8 mouse cellular contexts compared by ENCODE assay signal in genomic region chr6:34875268-34875761, GRCm38 (mm10). TPM values are rescaled to one million over a fixed set of nuclear protein-coding genes. Genes with fewer than 3 reads are reported as not detected.
DNase-seq lines count a peak whose midpoint lies in the region; ATAC-seq and TF ChIP-seq lines count a peak whose summit lies in the region.
"Had no signal": no experiment of that assay in that cellular context is flagged by ENCODE, and none has a peak within 500 bp of the region (broad histone marks: within the 10 kb centered on the region; RNA-seq: fewer than 3 reads in every experiment).

No protein-coding gene starts in this region.

- DNase-seq in left cerebral cortex, postnatal 36 days (ENCODE audit: low spot score in 2 of 2): peak; percentile 40 to 51
- DNase-seq in left cerebral cortex, postnatal 4 days: no peak
- no peak for DNase-seq in kidney, postnatal 0 days (ENCODE audit: low spot score)
- peak; percentile 43 to 81 for DNase-seq in natural killer cell, adult 2 months (ENCODE audit: low spot score in 2 of 2)
- DNase-seq in MN1 (ENCODE audit: low spot score): no peak
- no peak for DNase-seq in embryo, embryonic 9.5 days (ENCODE audit: extremely low spot score)

- H3K4me2 ChIP-seq in kidney, postnatal 0 days (ENCODE audit: low read length): peak overlapping the region; percentile 15; the same call in 1 of the 2 replicates

- no peaks in the 10 kb centered on the region for H3K36me3 ChIP-seq in kidney, postnatal 0 days (ENCODE audit: insufficient read depth, low read length)

- H3K4me3 ChIP-seq in kidney, postnatal 0 days (replicated peaks; ENCODE audit: low read depth, low read length): no peak overlapping the region

- no peaks in the 10 kb centered on the region for H3K9me3 ChIP-seq in kidney, postnatal 0 days (replicated peaks; ENCODE audit: low read length)

- intact Hi-C loops in left cerebral cortex, postnatal 36 days (cut with DNase I): loop anchor here (5.0 to 10.0 kb wide), 2 partner anchors 37 to 361 kb away; partner anchors contain the start of gene Wdr91
- intact Hi-C loops in left cerebral cortex, postnatal 4 days (cut with DNase I): loop anchor here (5.0 kb wide), 1 partner anchor 363 kb away; no protein-coding TSS in a partner anchor

- peak; percentile 26 for ATAC-seq in common myeloid progenitor, adult 5-6 weeks (replicated peaks; ENCODE audit: low read depth, poor library complexity, severe bottlenecking)
- no peak for ATAC-seq in kidney, postnatal 0 days (replicated peaks; ENCODE audit: low FRiP score, low read depth)

- no peak overlapping the region for H3K9ac ChIP-seq in kidney, postnatal 0 days (ENCODE audit: low read depth, low read length)

- H3K4me1 ChIP-seq in kidney, postnatal 0 days (replicated peaks; ENCODE audit: insufficient read depth, low read length): peaks cover 14% of the 10 kb centered on the region

- H3K27me3 ChIP-seq in kidney, postnatal 0 days (ENCODE audit: insufficient read depth, low read length): no peaks in the 10 kb centered on the region

- peak overlapping the region; percentile 82 for H3K27ac ChIP-seq in kidney, postnatal 0 days

- TF ChIP-seq CTCF in kidney, postnatal 0 days (IDR thresholded peaks at IDR 0.05; ENCODE audit: low read depth): no peak

- 74% methylated on average over 15 of the region's 15 CpGs for WGBS in kidney, postnatal 0 days

RNA-seq across cellular contexts. Expression of gene Cyren, which starts 2.5 kb away (rescaled TPM):
- 1 to 10 TPM; 4.0 to 5.1 TPM for total RNA-seq in left cerebral cortex, postnatal 36 days (2021)
- total RNA-seq in left cerebral cortex, postnatal 4 days (2021): 1 to 10 TPM; 5.3 to 5.7 TPM
- 5.4 and 5.9 TPM in 2 replicates for total RNA-seq in common myeloid progenitor, adult 5-6 weeks (2017)
- 9.6 and 9.9 TPM in 2 replicates for polyA plus RNA-seq in kidney, postnatal 0 days (2015; fragmentation: Nextera tagmentation; extraction: Ambion mirVana)

RNA-seq across cellular contexts. Expression of gene Tmem140, which starts 12.4 kb away (rescaled TPM):
- 1 to 10 TPM; 3.1 to 3.5 TPM for total RNA-seq in left cerebral cortex, postnatal 36 days (2021)
- 1 to 10 TPM in 1 of 2 experiments, under 1 TPM in 1; 0.84 to 1.4 TPM for total RNA-seq in left cerebral cortex, postnatal 4 days (2021)
- 2.2 and 4.6 TPM in 2 replicates for total RNA-seq in common myeloid progenitor, adult 5-6 weeks (2017)
- 6.2 and 7.3 TPM in 2 replicates for polyA plus RNA-seq in kidney, postnatal 0 days (2015; fragmentation: Nextera tagmentation; extraction: Ambion mirVana)

RNA-seq across cellular contexts. Expression of gene Wdr91, which starts 35.4 kb away (rescaled TPM):
- 10 to 100 TPM; 33.4 to 34.6 TPM for total RNA-seq in left cerebral cortex, postnatal 36 days (2021)
- 10 to 100 TPM; 26.7 to 28.5 TPM for total RNA-seq in left cerebral cortex, postnatal 4 days (2021)
- total RNA-seq in common myeloid progenitor, adult 5-6 weeks (2017): 14.9 and 25.1 TPM in 2 replicates
- 10.2 and 10.6 TPM in 2 replicates for polyA plus RNA-seq in kidney, postnatal 0 days (2015; fragmentation: Nextera tagmentation; extraction: Ambion mirVana)

RNA-seq across cellular contexts. Expression of gene Stra8, which starts 44.6 kb away (rescaled TPM):
- not detected for total RNA-seq in left cerebral cortex, postnatal 36 days (2021)
- not detected for total RNA-seq in left cerebral cortex, postnatal 4 days (2021)
- not detected in 2 replicates for total RNA-seq in common myeloid progenitor, adult 5-6 weeks (2017)
- not detected in 2 replicates for polyA plus RNA-seq in kidney, postnatal 0 days (2015; fragmentation: Nextera tagmentation; extraction: Ambion mirVana)
- total RNA-seq: left cerebral cortex, postnatal 10 days had no signal

Comparison
In these comparisons a context has a peak if more than half of its experiments do, and no peak if none do; other contexts are left out.
1. DNase-seq: peak in left cerebral cortex, postnatal 36 days (2 of 2) and natural killer cell, adult 2 months (2 of 2); none in left cerebral cortex, postnatal 4 days (single experiment), kidney, postnatal 0 days (single experiment), MN1 (single experiment) and embryo, embryonic 9.5 days (single experiment).